Mouse (Mus musculus): ENCODE results near the gene Atp6v0a4. TPM values are rescaled to one million over a fixed set of nuclear protein-coding genes. Genes with fewer than 3 reads are reported as not detected.

Atp6v0a4 gene
- polyA plus RNA-seq, 1 experiment = 0.44 TPM

DNA sequence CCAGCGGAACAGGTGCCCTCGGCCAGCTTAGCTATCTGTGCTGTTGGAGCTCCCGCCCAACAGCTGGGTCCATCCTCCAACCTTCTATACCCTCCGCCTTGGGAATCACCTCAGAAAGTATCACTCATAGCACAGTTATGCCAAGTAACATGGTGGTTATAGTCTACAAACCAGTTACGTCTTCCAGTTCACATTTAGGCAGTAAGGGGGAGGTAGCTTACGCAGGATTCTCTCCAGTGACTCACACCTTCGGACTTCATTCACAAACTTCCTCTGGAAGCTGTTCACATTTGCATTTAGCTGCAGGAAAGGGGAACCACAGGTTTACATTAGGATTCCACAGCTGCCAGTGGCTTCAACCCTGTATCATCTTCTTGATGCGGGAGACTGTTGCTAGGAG, 31.8 kb downstream of the Atp6v0a4 start:
- Histone ChIP-seq H3K27ac (ENCODE audit: insufficient read depth, low read length) (no peak overlapping the region; the same call in 1 of the 2 replicates), H3K4me3 (ENCODE audit: insufficient read depth, low read length) (no peak overlapping the region), H3K4me1 (ENCODE audit: control insufficient read depth, insufficient read depth, low read length) (peaks cover 13% of the 10 kb centered on the region)
- TF ChIP-seq CTCF (IDR thresholded peaks at IDR 0.05; ENCODE audit: borderline replicate concordance, insufficient read depth, low read length) = no peak
- no peak for TF ChIP-seq POLR2A (IDR thresholded peaks at IDR 0.05; ENCODE audit: low read depth, low read length)

DNA sequence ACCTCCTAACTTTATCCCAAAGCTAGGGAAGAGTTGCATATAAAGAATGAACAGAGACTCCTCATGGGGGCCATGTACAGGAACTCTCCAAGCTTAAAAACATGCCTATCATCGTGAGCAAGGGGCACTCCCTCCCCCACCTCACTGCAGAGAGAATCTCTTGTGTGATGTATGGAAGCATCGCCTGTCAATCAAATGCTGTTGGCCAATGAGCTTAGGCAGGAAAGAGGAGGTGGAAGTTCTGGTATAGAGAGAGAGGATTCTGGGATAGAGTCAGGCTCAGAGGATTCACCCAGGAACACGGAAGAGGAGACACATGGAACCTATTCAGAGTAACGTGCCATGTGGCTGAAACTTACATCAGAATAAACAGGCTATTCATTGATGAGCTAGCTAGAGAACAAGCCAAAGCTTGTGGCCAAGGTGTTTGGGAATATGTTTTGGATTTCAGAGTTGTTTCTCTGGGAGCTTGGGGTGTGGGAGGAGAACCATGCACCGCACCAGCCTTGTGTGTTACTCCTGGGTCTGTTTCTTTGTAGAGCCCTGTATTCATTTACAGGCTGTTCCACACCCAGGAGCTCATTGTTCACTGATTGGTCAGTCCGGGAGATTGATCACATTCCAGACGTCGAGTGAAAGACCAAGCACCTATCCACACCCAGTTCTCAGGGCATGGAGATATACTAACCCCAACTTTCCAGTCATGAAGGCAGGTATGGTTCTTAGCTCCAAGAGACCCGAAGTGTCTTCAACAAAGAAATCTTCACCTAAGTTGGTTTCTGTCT, 37.0 kb downstream of the Atp6v0a4 start:
- TF ChIP-seq CTCF (IDR thresholded peaks at IDR 0.05; ENCODE audit: borderline replicate concordance, insufficient read depth, low read length) (no peak), POLR2A (IDR thresholded peaks at IDR 0.05; ENCODE audit: low read depth, low read length) (no peak)
- no peak overlapping the region for H3K27ac ChIP-seq (ENCODE audit: insufficient read depth, low read length)
- H3K4me3 ChIP-seq (ENCODE audit: insufficient read depth, low read length) = no peak overlapping the region
- peaks cover 4% of the 10 kb centered on the region for H3K4me1 ChIP-seq (ENCODE audit: control insufficient read depth, insufficient read depth, low read length)

DNA sequence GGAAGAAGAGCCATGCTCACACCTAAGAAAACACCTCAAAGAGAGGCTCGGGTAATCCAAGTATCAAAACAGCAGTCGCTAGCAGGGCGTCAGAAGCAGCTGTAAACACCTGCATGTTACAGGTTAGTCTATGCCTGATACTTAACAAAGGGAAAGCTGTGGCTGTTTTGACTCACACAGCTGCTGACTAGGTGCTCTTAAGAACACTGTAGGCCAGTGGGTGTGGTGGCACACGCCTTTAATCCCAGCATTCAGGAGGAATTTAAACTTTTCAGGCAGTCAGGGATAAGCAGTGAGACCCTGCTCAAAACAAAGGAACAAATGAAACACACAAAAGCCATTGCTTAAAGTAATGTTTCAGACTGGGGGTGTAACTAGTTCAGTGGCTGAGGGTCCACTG, 41.2 kb downstream of the Atp6v0a4 start:
- no peak overlapping the region for H3K4me3 ChIP-seq (ENCODE audit: insufficient read depth, low read length)
- peaks cover 8% of the 10 kb centered on the region for H3K4me1 ChIP-seq (ENCODE audit: control insufficient read depth, insufficient read depth, low read length)
- TF ChIP-seq CTCF (IDR thresholded peaks at IDR 0.05; ENCODE audit: borderline replicate concordance, insufficient read depth, low read length) (no peak), POLR2A (IDR thresholded peaks at IDR 0.05; ENCODE audit: low read depth, low read length) (no peak)
- no peak overlapping the region for H3K27ac ChIP-seq (ENCODE audit: insufficient read depth, low read length)

DNA sequence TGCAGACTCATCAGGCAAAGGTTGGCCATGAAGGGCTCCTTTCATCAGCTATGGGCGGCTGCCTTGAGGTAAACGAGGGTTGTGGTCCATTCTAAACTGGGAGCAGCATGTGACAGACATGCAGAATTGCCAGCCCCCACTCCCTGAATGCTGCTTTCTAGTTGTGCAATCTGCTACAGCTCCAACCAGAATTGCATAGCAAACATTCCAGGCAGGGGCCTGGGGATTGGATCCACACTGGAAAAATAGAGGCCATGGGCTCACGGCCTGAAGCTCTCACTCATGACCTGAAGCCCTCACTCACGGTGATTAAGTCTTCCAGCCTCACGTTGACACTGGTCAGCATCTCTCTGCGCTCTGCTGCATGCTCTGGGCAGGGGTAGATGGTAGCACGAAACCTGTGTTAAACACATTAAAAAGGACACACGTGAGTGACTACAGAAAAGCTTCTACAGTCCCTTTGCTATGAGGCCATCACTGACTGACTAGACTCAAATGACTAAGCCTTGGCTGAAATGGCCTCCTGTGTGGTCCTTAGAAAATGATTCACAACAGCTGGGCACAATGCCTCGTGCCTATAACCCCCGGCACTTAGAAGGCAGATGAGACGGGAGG, 42.6 kb downstream of the Atp6v0a4 start:
- H3K4me3 ChIP-seq (ENCODE audit: insufficient read depth, low read length) = no peak overlapping the region
- peaks cover 8% of the 10 kb centered on the region for H3K4me1 ChIP-seq (ENCODE audit: control insufficient read depth, insufficient read depth, low read length)
- no peak for TF ChIP-seq CTCF (IDR thresholded peaks at IDR 0.05; ENCODE audit: borderline replicate concordance, insufficient read depth, low read length)
- TF ChIP-seq POLR2A (IDR thresholded peaks at IDR 0.05; ENCODE audit: low read depth, low read length) = no peak
- H3K27ac ChIP-seq (ENCODE audit: insufficient read depth, low read length) = peak overlapping the region; percentile 45

DNA sequence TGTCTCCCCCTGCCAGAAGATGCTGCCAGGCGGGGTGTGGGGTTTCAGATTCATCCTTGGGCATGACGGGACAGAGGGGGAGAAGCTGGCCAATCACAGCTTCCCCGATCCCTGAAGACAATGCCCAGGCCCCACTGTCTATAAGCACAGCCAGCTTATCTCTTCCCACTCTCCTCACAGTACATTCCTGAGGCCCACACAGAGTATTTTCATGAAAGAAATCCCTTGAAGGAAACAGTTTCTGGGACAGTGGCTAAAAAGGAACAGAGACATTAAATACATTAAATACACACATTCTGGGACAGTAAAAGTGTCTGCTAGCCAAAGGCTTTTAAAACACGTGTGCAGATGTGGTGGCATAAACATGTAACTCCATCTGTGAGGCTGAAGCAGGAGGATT, 44.0 kb downstream of the Atp6v0a4 start:
- Histone ChIP-seq H3K4me1 (ENCODE audit: control insufficient read depth, insufficient read depth, low read length) (peaks cover 8% of the 10 kb centered on the region), H3K4me3 (ENCODE audit: insufficient read depth, low read length) (no peak overlapping the region), H3K27ac (ENCODE audit: insufficient read depth, low read length) (no peak overlapping the region)
- TF ChIP-seq CTCF (IDR thresholded peaks at IDR 0.05; ENCODE audit: borderline replicate concordance, insufficient read depth, low read length) (no peak), POLR2A (IDR thresholded peaks at IDR 0.05; ENCODE audit: low read depth, low read length) (no peak)

DNA sequence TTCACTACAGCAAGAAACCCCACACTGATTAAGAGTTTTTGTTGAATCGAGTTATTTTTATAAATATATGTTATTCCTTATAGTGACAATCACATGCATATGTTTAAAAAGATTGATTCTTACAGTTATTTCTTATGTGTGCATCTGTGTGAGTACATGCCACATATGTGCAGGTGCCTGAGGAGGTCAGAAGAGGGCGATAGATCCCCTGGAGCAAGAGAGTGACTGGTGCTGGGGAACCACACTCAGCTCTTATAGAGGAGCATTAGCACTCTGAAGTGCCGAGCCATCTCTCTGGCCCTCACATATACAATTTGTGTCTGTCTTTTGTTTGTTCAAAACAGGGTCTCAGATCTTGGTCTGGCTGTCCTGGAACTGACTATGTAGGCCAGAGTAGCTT, 50.8 kb downstream of the Atp6v0a4 start:
- no peak overlapping the region for H3K27ac ChIP-seq (ENCODE audit: insufficient read depth, low read length)
- no peaks in the 10 kb centered on the region for H3K4me1 ChIP-seq (ENCODE audit: control insufficient read depth, insufficient read depth, low read length)
- TF ChIP-seq CTCF (IDR thresholded peaks at IDR 0.05; ENCODE audit: borderline replicate concordance, insufficient read depth, low read length) (no peak), POLR2A (IDR thresholded peaks at IDR 0.05; ENCODE audit: low read depth, low read length) (no peak)
- H3K4me3 ChIP-seq (ENCODE audit: insufficient read depth, low read length) = no peak overlapping the region

DNA sequence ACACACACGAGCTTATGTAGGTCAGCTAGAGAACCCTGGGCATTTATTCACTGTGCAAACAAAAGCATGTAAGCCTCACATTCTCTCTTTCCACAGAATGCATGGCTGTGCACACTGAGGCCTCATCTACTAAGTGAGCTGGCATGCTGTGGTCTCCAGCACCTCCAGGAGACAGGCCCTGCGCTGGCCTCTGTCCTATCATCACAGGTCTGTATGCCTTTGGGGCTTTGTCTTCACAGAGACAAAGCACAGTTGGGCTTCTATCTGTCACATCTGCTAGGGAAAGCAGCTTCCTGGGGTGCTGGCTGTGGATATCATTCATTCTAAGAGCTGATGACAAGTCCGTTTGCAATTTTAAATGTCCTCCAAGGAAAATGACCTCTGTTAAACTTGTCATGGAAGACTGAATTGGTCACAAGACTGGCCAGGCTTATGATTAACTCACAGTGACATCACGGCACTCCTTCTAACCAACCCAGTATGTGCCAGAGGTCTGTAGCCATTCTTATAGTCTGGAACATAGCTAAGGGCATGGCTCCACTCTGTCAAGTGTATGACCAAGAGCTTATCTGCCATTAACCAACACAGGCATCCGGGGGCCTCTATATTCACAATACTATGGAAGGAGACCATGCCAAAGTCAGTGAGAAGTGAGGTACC, 52.1 kb downstream of the Atp6v0a4 start:
- Histone ChIP-seq H3K4me3 (ENCODE audit: insufficient read depth, low read length) (no peak overlapping the region), H3K4me1 (ENCODE audit: control insufficient read depth, insufficient read depth, low read length) (no peaks in the 10 kb centered on the region)
- TF ChIP-seq CTCF (IDR thresholded peaks at IDR 0.05; ENCODE audit: borderline replicate concordance, insufficient read depth, low read length) = no peak
- no peak for TF ChIP-seq POLR2A (IDR thresholded peaks at IDR 0.05; ENCODE audit: low read depth, low read length)

DNA sequence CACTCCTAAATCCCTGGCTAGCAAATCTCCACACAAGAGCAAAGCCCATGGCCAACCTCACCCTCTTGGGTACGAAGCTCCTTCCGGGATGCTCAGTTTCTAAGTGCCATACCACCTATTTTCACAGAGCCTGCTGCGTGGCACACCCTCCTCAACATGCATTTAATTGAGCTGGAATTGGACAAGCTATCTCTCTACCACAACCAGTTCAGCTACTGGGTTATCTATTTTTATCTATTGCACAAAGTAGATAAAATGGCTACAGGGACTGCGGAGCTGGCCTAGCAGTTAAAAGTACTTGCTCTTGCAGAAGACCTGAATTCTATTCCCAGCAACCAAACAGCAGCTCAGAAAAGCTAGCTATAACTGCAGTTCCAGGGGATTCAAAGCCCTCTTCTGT, 53.1 kb downstream of the Atp6v0a4 start:
- Histone ChIP-seq H3K4me1 (ENCODE audit: control insufficient read depth, insufficient read depth, low read length) (no peaks in the 10 kb centered on the region), H3K4me3 (ENCODE audit: insufficient read depth, low read length) (no peak overlapping the region), H3K27ac (ENCODE audit: insufficient read depth, low read length) (no peak overlapping the region)
- TF ChIP-seq CTCF (IDR thresholded peaks at IDR 0.05; ENCODE audit: borderline replicate concordance, insufficient read depth, low read length) (no peak), POLR2A (IDR thresholded peaks at IDR 0.05; ENCODE audit: low read depth, low read length) (no peak)

More for the DNA sequence above, 52.1 kb downstream of the Atp6v0a4 start:
- H3K27ac ChIP-seq (ENCODE audit: insufficient read depth, low read length) = peak overlapping the region; percentile 18; the same call in 1 of the 2 replicates

DNA sequence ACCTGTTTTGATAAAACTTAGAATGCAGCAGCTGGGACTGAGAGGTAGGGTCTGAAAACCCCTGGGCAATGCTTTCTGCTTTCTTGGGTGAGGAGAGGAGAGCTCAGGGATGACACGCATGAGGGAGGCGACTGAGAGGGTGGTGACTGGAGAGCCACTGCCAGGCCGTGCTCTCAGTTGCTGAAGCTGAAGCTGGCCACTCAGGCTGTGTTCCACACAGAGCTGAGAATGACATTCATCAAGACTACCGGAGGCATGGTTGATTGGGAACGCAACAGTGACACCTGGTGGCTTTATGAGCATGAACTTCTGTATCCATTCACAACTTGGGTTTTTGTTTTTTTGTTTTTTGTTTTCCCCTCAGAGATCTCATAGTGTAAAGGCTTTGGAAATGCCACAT, 58.2 kb downstream of the Atp6v0a4 start:
- Histone ChIP-seq H3K4me3 (ENCODE audit: insufficient read depth, low read length) (no peak overlapping the region), H3K4me1 (ENCODE audit: control insufficient read depth, insufficient read depth, low read length) (no peaks in the 10 kb centered on the region), H3K27ac (ENCODE audit: insufficient read depth, low read length) (no peak overlapping the region)
- TF ChIP-seq POLR2A (IDR thresholded peaks at IDR 0.05; ENCODE audit: low read depth, low read length) = no peak
- peak; percentile 57 for TF ChIP-seq CTCF (IDR thresholded peaks at IDR 0.05; ENCODE audit: borderline replicate concordance, insufficient read depth, low read length)

Data from embryonic fibroblast, embryonic 13.5 days (primary cell).